Mouse (Mus musculus) liver (tissue): Measurements from ENCODE around the gene Nop53.

Source experiments
- DNase-seq: peaks from one replicate; pipeline ENCODE4 v3.0.0-alpha.2; 2020; ENCODE audit warnings: mixed read lengths

Gene Nop53

GRCm38 (mm10) chr7:15955509-15955908 is 9.6 kb upstream of the Nop53 start:
- DNase-seq = no peak

GRCm38 (mm10) chr7:15954978-15955443 is 9.1 kb upstream of the Nop53 start:
- DNase-seq = peak; percentile 89

GRCm38 (mm10) chr7:15954436-15954835 is 8.6 kb upstream of the Nop53 start:
- peak; percentile 57 for DNase-seq

GRCm38 (mm10) chr7:15953307-15954074 is 7.6 kb upstream of the Nop53 start:
- peak; percentile 75 for DNase-seq

- peak; percentile 87 for DNase-seq
Observed at GRCm38 (mm10) chr7:15952416-15952815, 6.5 kb upstream of the Nop53 start.

- no peak for DNase-seq
Observed at GRCm38 (mm10) chr7:15950008-15950407, 4.1 kb upstream of the Nop53 start.

GRCm38 (mm10) chr7:15949216-15949790 is 3.4 kb upstream of the Nop53 start:
- DNase-seq = no peak

GRCm38 (mm10) chr7:15948381-15948941 is 2.6 kb upstream of the Nop53 start:
- peak; percentile 91 for DNase-seq

GRCm38 (mm10) chr7:15947653-15948260 is 1.9 kb upstream of the Nop53 start:
- no peak for DNase-seq

GRCm38 (mm10) chr7:15945211-15945610 is 663 bp downstream of the Nop53 start:
- DNase-seq = no peak

GRCm38 (mm10) chr7:15944311-15944710 is 1.6 kb downstream of the Nop53 start:
- no peak for DNase-seq

- DNase-seq = no peak
Observed at GRCm38 (mm10) chr7:15938621-15939020, 7.3 kb downstream of the Nop53 start.

- no peak for DNase-seq
Observed at GRCm38 (mm10) chr7:15937491-15937890, 8.4 kb downstream of the Nop53 start.

- DNase-seq = no peak
Observed at GRCm38 (mm10) chr7:15933437-15934359, 12.2 kb downstream of the Nop53 start.

- DNase-seq = no peak
Observed at GRCm38 (mm10) chr7:15931635-15932034, 14.2 kb downstream of the Nop53 start.

- DNase-seq = no peak
Observed at GRCm38 (mm10) chr7:15930543-15930942, 15.3 kb downstream of the Nop53 start.

GRCm38 (mm10) chr7:15929910-15930309 is 16.0 kb downstream of the Nop53 start:
- DNase-seq = peak; percentile 79

GRCm38 (mm10) chr7:15922220-15922773 is 23.6 kb downstream of the Nop53 start, which contains the start of gene Selenow:
Selenow (minus strand) TSS chr7:15922402.
- DNase-seq = peak; percentile 94

GRCm38 (mm10) chr7:15921796-15922195 is 24.1 kb downstream of the Nop53 start:
- peak; percentile 54 for DNase-seq

GRCm38 (mm10) chr7:15920645-15921190 is 25.2 kb downstream of the Nop53 start:
- DNase-seq = no peak

GRCm38 (mm10) chr7:15919947-15920346 is 25.9 kb downstream of the Nop53 start:
- DNase-seq = no peak

- no peak for DNase-seq
Observed at GRCm38 (mm10) chr7:15918371-15918770, 27.5 kb downstream of the Nop53 start.
